Mouse (Mus musculus) kidney, embryonic 16.5 days (tissue): Measurements from ENCODE around the gene Agbl5. TPM values are rescaled to one million over a fixed set of nuclear protein-coding genes. Genes with fewer than 3 reads are reported as not detected.

Experiments used
- ATAC-seq: fragments of 200-750 bp; cut with Nextera tagmentation; 2 replicates; pipeline ENCODE4 v1.8.0; 2017; ENCODE audit warnings: moderate TSS enrichment; ENCODE audit not compliant: low FRiP score, low TSS enrichment
- H3K27ac ChIP-seq: fragments of 300-500 bp; sonication (generic); 2 replicates; pipeline ENCODE4 v1.5.1; 2014; ENCODE audit warnings: low read length
- H3K27me3 ChIP-seq: fragments of 300-500 bp; sonication (generic); 2 replicates; pipeline ENCODE4 v1.6.1; 2014; ENCODE audit warnings: low read length, control low read depth, mixed read lengths; ENCODE audit not compliant: insufficient read depth
- H3K36me3 ChIP-seq: fragments of 300-500 bp; sonication (generic); 2 replicates; pipeline ENCODE4 v1.6.1; 2014; ENCODE audit warnings: low read length, control low read depth, mixed read lengths; ENCODE audit not compliant: insufficient read depth
- H3K4me1 ChIP-seq: fragments of 300-500 bp; sonication (generic); 2 replicates; pipeline ENCODE4 v1.6.1; 2014; ENCODE audit warnings: low read length, control low read depth, mixed read lengths; ENCODE audit not compliant: insufficient read depth
- H3K4me2 ChIP-seq: fragments of 300-500 bp; sonication (generic); replicated peaks from 2 replicates; pipeline ENCODE4 v1.6.1; 2014; ENCODE audit warnings: low read depth, low read length
- H3K4me3 ChIP-seq: fragments of 300-500 bp; sonication (generic); 2 replicates; pipeline ENCODE4 v1.5.1; 2014; ENCODE audit warnings: mild to moderate bottlenecking, low read length
- H3K9ac ChIP-seq: fragments of 300-500 bp; sonication (generic); replicated peaks from 2 replicates; pipeline ENCODE4 v1.6.1; 2014; ENCODE audit warnings: low read length
- H3K9me3 ChIP-seq: fragments of 300-500 bp; sonication (generic); 2 replicates; pipeline ENCODE4 v1.6.1; 2016; ENCODE audit warnings: low read length, control low read depth
- WGBS: fragments of 180-500 bp; shearing (Covaris S2); extraction: QIAGEN DNeasy Blood & Tissue Kit; methylation state at CpG from one replicate; pipeline ENCODE4 v1.1.7; 2014; 5-methylcytosine and 5-hydroxymethylcytosine counted together
- polyA plus RNA-seq: library from polyadenylated mRNA; unstranded; fragments of >200 nt; fragmentation: Nextera tagmentation; extraction: Ambion mirVana; gene quantifications from 2 replicates; pipeline ENCODE4 v1.2.1, GENCODE M21; 2015

The Agbl5 gene
- polyA plus RNA-seq, 1 experiment from 2014 or later: 23.9 TPM

- WGBS: 87% methylated on average over 6 of the region's 6 CpGs
- Histone ChIP-seq H3K27me3 (no peaks in the 10 kb centered on the region), H3K9me3 (no peaks in the 10 kb centered on the region), H3K4me1 (peaks cover 27% of the 10 kb centered on the region), H3K4me2 (no peak overlapping the region), H3K36me3 (peaks cover 22% of the 10 kb centered on the region; the same call in 1 of the 2 replicates), H3K4me3 (no peak overlapping the region), H3K27ac (no peak overlapping the region), H3K9ac (no peak overlapping the region)
- ATAC-seq: no peak
These were observed 34.6 kb downstream of the Agbl5 start for GRCm38 (mm10) chr5:30923119-30923518.

GRCm38 (mm10) chr5:30924614-30925013, 36.1 kb downstream of the Agbl5 start:
- Histone ChIP-seq H3K9ac (no peak overlapping the region), H3K4me3 (no peak overlapping the region), H3K4me2 (no peak overlapping the region), H3K27ac (no peak overlapping the region), H3K27me3 (no peaks in the 10 kb centered on the region), H3K36me3 (peaks cover 9% of the 10 kb centered on the region; the same call in 1 of the 2 replicates), H3K9me3 (no peaks in the 10 kb centered on the region), H3K4me1 (peaks cover 24% of the 10 kb centered on the region)
- whole genome bisulfite sequencing: 83% methylated on average over 8 of the region's 8 CpGs
- no peak for ATAC-seq

GRCm38 (mm10) chr5:30925217-30925616, 36.7 kb downstream of the Agbl5 start:
- Histone ChIP-seq H3K9me3 (no peaks in the 10 kb centered on the region), H3K4me1 (peaks cover 24% of the 10 kb centered on the region), H3K27ac (no peak overlapping the region), H3K36me3 (peaks cover 4% of the 10 kb centered on the region; the same call in 1 of the 2 replicates), H3K27me3 (no peaks in the 10 kb centered on the region), H3K4me3 (no peak overlapping the region), H3K9ac (no peak overlapping the region), H3K4me2 (no peak overlapping the region)
- ATAC-seq: no peak
- WGBS: 88% methylated on average over 5 of the region's 5 CpGs

GRCm38 (mm10) chr5:30926073-30926472, 37.6 kb downstream of the Agbl5 start:
- WGBS: 89% methylated on average over 2 of the region's 2 CpGs
- no peaks in the 10 kb centered on the region for H3K27me3 ChIP-seq

GRCm38 (mm10) chr5:30927945-30928529, 39.5 kb downstream of the Agbl5 start:
- no peak overlapping the region for H3K27ac ChIP-seq
- H3K4me1 ChIP-seq: peaks cover 4% of the 10 kb centered on the region; the same call in 1 of the 2 replicates
- no peaks in the 10 kb centered on the region for H3K9me3 ChIP-seq
- no peaks in the 10 kb centered on the region for H3K27me3 ChIP-seq
- ATAC-seq: peak; percentile 43; the same call in 1 of the 2 replicates
- 43% methylated on average over 7 of the region's 7 CpGs for WGBS
- no peak overlapping the region for H3K4me3 ChIP-seq
- H3K4me2 ChIP-seq: peak overlapping the region; percentile 41; the same call in 1 of the 2 replicates
- 0 out of 2 replicates have a peak overlapping the region, but pooled peaks have one; percentile 27 for H3K9ac ChIP-seq
- H3K36me3 ChIP-seq: no peaks in the 10 kb centered on the region

More at GRCm38 (mm10) chr5:30926073-30926472, 37.6 kb downstream of the Agbl5 start:
- peaks cover 21% of the 10 kb centered on the region for H3K4me1 ChIP-seq
- H3K4me2 ChIP-seq: no peak overlapping the region
- no peak for ATAC-seq
- H3K9me3 ChIP-seq: no peaks in the 10 kb centered on the region
- no peak overlapping the region for H3K4me3 ChIP-seq
- H3K36me3 ChIP-seq: 0 out of 2 replicates have a peak, but pooled peaks cover under 1% of the 10 kb centered on the region
- H3K27ac ChIP-seq: no peak overlapping the region
- H3K9ac ChIP-seq: no peak overlapping the region

- Histone ChIP-seq H3K27ac (no peak overlapping the region), H3K4me2 (no peak overlapping the region), H3K9me3 (no peaks in the 10 kb centered on the region), H3K9ac (no peak overlapping the region), H3K27me3 (no peaks in the 10 kb centered on the region), H3K4me1 (0 out of 2 replicates have a peak, but pooled peaks cover 3% of the 10 kb centered on the region), H3K36me3 (no peaks in the 10 kb centered on the region), H3K4me3 (no peak overlapping the region)
- WGBS: 30% methylated on average over 4 of the region's 4 CpGs
- ATAC-seq: peak; percentile 37; the same call in 1 of the 2 replicates
These were observed 41.6 kb downstream of the Agbl5 start for GRCm38 (mm10) chr5:30930121-30930520.

GRCm38 (mm10) chr5:30930846-30931245, 42.4 kb downstream of the Agbl5 start:
- H3K4me2 ChIP-seq: no peak overlapping the region
- H3K9ac ChIP-seq: no peak overlapping the region
- ATAC-seq: no peak
- no peaks in the 10 kb centered on the region for H3K36me3 ChIP-seq
- H3K27me3 ChIP-seq: no peaks in the 10 kb centered on the region
- 81% methylated on average over 6 of the region's 6 CpGs for WGBS
- no peak overlapping the region for H3K4me3 ChIP-seq
- H3K9me3 ChIP-seq: no peaks in the 10 kb centered on the region
- 0 out of 2 replicates have a peak, but pooled peaks cover 3% of the 10 kb centered on the region for H3K4me1 ChIP-seq
- no peak overlapping the region for H3K27ac ChIP-seq

- no peak for ATAC-seq
- Histone ChIP-seq H3K27me3 (no peaks in the 10 kb centered on the region), H3K4me1 (0 out of 2 replicates have a peak, but pooled peaks cover 3% of the 10 kb centered on the region), H3K9me3 (no peaks in the 10 kb centered on the region), H3K4me3 (no peak overlapping the region), H3K4me2 (no peak overlapping the region), H3K27ac (no peak overlapping the region), H3K9ac (no peak overlapping the region), H3K36me3 (no peaks in the 10 kb centered on the region)
- 84% methylated on average over 4 of the region's 4 CpGs for WGBS
These were observed 42.9 kb downstream of the Agbl5 start for GRCm38 (mm10) chr5:30931378-30931777.

GRCm38 (mm10) chr5:30933705-30934104, 45.2 kb downstream of the Agbl5 start:
- H3K9me3 ChIP-seq: no peaks in the 10 kb centered on the region

GRCm38 (mm10) chr5:30934725-30935461, 46.4 kb downstream of the Agbl5 start:
- 89% methylated on average over 5 of the region's 5 CpGs for WGBS

More at GRCm38 (mm10) chr5:30933705-30934104, 45.2 kb downstream of the Agbl5 start:
- H3K36me3 ChIP-seq: no peaks in the 10 kb centered on the region
- no peaks in the 10 kb centered on the region for H3K27me3 ChIP-seq
- no peak overlapping the region for H3K9ac ChIP-seq
- no peak overlapping the region for H3K4me2 ChIP-seq
- H3K27ac ChIP-seq: no peak overlapping the region
- WGBS: 64% methylated on average over 5 of the region's 5 CpGs
- no peaks in the 10 kb centered on the region for H3K4me1 ChIP-seq
- ATAC-seq: no peak
- H3K4me3 ChIP-seq: no peak overlapping the region

More at GRCm38 (mm10) chr5:30934725-30935461, 46.4 kb downstream of the Agbl5 start:
- no peak overlapping the region for H3K9ac ChIP-seq
- H3K36me3 ChIP-seq: no peaks in the 10 kb centered on the region
- ATAC-seq: no peak
- H3K27me3 ChIP-seq: no peaks in the 10 kb centered on the region
- no peak overlapping the region for H3K4me3 ChIP-seq
- H3K4me1 ChIP-seq: no peaks in the 10 kb centered on the region
- H3K4me2 ChIP-seq: no peak overlapping the region
- no peaks in the 10 kb centered on the region for H3K9me3 ChIP-seq
- H3K27ac ChIP-seq: no peak overlapping the region
